Mouse (Mus musculus) erythroblast, adult 5-6 weeks (primary cell): Measurements from ENCODE around the gene Ppard. TPM values are rescaled to one million over a fixed set of nuclear protein-coding genes. Genes with fewer than 3 reads are reported as not detected.
"Not testable (repeated sequence)": the region's sequence is repeated elsewhere in the genome, so short reads cannot be mapped to it uniquely, and the experiment has no call there.

Experiments used
- ATAC-seq: replicated peaks from 2 replicates; pipeline ENCODE4 v1.8.0; 2016; ENCODE audit warnings: moderate number of reproducible peaks, mild to moderate bottlenecking, moderate TSS enrichment, inconsistent platforms; ENCODE audit not compliant: poor library complexity, low FRiP score, severe bottlenecking
- total RNA-seq, 2 experiments: library from RNA; stranded (forward) in 1 of 2; stranded (reverse) in 1 of 2; fragments of 150-400 nt in 1 of 2; fragments of 200-764, 138-1000 nt in 1 of 2; gene quantifications; 2 replicates each; pipeline versions ENCODE4 v1.2.3 to v1.2.4; 2015 to 2017; ENCODE audit warnings: low replicate concordance in 2 of 2

The Ppard gene
- total RNA-seq, 2 experiments from 2014 or later = 0.77 to 0.94 TPM

DNA sequence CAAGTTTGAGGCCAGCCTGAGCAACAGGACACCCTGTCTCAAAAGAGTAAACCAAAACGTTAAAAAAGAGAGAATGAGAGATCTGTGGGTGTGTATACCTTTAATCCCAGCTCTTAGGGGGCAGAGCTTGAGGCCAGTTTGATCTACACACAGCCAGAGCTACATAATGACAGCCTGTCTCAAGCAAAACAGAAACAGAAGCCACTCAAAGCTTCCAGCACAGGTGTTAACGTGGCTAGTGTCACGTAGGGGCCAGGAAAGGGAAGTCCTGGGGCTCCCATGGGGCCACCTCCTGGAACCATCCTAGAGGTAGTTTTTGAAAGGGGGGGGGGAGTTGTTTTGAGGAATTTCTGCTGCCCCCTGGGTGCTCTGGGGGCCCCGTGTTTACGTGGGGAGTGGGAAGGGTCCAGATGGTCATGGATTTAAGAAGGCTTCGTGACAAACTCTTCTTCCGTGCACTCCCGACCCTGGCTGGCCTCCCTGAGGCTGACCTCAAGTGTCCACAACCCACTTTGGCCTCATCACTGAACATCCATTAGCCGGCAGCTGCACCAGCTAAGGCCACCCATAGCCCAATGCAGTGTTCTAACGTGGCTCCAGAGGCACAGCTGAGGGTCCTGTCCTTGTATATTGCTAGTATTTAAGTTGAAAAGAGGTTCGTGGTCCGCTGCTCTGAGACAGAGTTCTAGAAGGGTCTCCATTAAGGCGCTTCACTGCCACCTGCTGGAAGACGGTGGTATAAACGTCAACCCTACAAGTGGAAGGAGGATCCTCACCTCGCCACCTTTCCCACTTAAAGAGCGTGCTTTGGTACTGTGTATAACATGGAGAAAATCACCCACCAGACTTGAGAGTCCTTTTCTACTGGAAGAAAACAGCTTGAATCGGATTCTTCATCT lies 76.0 kb downstream of the Ppard start:
- ATAC-seq = peak; percentile 44; the same call in 1 of the 2 replicates

DNA sequence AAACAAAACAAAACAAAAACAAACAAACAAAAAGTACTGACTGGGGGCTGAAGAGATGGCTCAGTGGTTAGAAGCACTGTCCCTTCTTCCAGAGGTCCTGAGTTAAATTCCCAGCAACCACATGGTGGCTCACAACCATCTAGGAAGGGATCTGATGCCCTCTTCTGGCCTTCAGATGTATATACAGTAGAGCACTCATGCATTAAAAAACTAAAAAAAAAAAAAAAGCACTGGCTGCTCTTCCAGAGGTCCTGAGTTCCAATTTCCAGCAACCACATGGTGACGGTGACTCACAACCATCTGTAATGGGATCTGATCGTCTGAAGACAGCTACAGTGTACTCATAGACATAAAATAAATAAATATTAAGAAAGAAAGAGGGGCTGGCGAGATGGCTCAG lies 78.3 kb downstream of the Ppard start:
- no peak for ATAC-seq

- ATAC-seq = no peak
These were observed 79.0 kb downstream of the Ppard start for GRCm38 (mm10) chr17:28311366-28312132.

DNA sequence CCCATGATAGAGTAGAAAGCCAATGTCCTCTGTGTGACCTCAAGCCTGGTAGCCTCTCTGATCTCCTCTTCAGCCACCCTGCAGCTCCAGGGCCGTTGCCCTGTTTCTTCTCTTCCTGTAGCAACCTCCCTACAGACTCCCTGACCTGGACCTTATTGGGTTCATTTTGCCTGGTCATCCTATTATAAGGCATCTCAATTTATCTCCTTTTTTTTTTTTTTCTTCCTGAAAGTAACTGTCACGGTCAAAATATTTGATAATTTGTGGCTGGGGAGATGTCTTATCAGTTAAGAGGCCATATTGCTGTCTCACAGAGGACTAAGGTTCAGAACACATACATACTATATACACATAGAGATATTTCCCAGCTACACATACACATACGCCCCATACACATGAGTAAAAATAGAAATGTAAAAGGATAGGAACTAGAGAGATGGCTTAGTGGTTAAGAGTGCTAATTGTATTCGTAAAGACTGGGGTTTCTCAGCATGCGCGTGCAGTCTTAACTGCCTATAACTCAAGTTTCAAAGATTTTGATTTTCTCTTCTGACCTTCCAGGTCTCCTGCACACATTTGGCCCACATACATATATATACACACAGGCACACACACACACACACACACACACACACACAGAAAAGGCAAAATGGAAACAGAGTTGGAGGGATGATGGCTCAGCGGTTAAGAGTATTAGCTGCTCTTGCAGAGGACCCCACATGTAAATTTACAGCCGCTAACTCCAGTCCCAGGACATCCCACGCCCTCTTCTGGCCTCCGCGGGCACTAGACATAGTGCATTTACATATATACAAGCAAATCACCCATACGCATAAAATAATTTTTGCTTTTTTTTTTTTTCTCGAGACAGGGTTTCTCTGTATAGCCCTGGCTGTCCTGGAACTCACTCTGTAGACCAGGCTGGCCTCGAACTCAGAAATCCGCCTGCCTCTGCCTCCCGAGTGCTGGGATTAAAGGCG lies 80.0 kb downstream of the Ppard start:
- peak; percentile 43; the same call in 1 of the 2 replicates for ATAC-seq

DNA sequence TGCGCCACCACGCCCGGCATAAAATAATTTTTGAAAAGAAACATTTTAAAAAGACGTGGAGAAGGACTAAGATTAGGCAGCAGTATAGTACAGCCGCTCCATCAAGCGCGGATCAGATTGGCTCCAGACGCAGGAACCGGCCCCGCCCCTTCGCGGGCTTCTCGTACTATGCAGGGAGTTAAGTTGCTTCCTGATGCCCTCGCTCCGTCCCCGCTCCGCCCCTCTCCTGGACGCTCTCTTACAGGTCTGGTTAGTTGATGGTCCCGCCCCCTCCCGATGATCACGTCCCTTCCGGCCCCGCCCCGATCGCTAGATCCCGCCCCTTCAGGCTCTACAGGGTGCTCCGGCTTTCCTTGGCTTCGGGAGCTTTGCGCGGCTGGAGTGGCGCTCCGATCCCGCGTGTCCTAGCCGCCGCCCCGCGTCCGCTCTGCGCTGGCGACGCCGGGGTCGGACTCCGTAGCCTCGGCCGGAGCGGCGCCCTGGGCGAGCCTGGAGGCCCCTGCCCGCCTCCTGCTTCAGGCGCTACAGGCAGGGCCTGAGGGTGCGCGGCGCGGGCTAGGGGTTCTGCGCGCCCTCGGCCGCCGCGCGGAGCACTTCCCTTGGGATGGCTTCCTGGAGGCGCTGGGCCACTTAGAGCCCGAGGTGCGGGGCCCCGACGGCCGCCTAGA lies 80.8 kb downstream of the Ppard start, which contains the start of gene Fance:
Gene Fance (plus strand): TSS at position 308 of the 668 bp plus-strand sequence.
- peak; percentile 96 for ATAC-seq

DNA sequence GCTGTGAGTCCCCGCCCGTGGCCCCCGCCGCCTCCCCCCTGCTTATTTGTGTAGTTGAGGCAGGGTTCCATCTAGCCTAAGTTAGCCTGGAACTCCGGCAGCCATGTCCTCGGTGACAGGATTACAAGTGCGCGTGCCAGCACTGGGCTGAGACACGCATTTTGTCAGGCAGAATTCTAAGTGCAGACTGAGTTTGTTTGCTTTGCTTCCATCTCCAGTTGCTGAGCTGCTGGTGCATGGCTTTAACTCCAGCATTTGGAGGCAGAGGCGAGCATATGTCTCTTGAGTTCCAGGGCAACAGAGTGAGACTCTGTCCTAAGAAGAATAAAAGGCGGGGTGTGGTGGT lies 81.4 kb downstream of the Ppard start:
- ATAC-seq = no peak

- no peak for ATAC-seq
These were observed 83.2 kb downstream of the Ppard start for GRCm38 (mm10) chr17:28315611-28316160.

GRCm38 (mm10) chr17:28316476-28316875 lies 84.0 kb downstream of the Ppard start:
- no peak for ATAC-seq

GRCm38 (mm10) chr17:28317091-28317490 lies 84.6 kb downstream of the Ppard start:
- no peak for ATAC-seq

DNA sequence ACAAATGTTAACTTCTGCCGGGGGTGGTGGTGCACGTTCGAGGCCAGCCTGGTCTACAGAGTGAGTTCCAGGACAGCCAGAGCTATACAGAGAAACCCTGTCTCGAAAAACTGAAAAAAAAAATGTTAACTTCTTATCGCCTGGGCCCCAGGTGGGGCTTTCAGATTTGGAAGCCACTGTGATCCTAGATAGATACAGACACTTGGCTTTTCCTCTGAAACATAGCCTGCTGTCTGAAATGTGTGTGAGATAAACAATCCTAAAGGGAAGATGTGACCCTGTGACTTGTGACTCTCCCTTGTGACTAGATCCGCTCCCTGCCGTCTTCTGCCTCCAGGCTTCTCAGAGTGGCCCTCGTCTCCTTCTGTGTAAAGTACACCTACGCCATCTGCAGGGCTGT lies 85.2 kb downstream of the Ppard start:
- no peak for ATAC-seq

DNA sequence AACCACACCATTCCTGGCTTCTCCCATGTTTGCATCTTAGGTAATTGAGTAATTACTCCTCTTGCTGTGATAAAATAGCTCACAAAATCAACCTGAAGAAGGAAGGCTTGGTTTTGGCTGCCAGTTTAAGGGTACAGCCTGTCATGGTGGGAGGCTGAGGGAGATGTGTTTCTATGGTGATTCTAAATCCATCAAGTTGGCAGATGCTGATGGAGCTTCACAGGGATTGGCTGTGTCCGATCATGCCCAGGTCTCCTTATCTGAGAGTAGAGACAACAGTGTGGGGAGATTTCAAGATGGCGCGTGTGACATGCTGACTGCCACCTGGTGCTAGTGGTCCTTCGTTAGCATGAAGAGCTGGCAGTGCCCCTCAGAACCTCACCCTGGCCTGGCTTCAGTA lies 89.2 kb downstream of the Ppard start:
- no peak for ATAC-seq

GRCm38 (mm10) chr17:28323786-28324185 lies 91.3 kb downstream of the Ppard start:
- no peak for ATAC-seq

DNA sequence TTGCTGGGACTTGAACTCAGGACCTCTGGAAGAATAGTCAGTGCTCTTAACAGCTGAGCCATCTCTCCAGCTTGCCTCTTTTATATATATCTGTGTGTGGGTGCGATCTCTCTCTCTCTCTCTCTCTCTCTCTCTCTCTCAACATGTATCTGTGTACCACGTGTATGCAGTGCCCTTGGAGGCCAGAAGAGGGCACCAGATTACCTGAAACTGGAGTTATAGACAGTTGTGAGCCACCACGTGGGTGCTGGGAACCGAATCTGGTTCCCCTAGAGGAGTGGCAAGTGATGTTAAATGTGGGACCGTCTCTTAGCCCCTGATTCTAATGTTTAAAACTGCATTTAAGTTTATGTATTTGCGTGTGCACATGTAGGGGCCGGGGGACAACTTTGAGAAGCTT lies 91.9 kb downstream of the Ppard start:
- ATAC-seq = not testable (repeated sequence)

DNA sequence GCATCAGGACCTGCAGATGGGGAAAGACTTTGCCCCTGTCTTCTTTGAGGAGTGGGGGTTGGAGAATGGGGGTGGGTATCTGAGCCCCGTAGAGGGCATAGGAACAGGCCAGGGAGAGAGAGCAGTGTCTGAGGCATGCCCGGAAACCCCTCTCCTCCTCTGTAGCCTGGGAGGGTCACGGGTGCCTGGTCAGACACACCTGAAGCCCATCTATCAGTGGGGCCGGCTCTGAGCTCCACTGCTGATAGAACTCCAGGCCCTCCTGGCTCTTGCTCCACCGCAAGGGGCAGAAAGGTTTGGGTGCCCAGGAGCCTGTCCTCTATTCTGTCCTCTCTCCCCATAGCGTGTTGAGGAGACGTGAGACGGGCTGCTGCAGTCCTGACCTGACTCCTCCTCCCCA lies 93.3 kb downstream of the Ppard start:
- ATAC-seq = no peak

GRCm38 (mm10) chr17:28326951-28327350 lies 94.5 kb downstream of the Ppard start:
- no peak for ATAC-seq

- no peak for ATAC-seq
These were observed 95.3 kb downstream of the Ppard start for GRCm38 (mm10) chr17:28327673-28328325.

GRCm38 (mm10) chr17:28328366-28328928 lies 95.9 kb downstream of the Ppard start, which contains the start of gene Rpl10a:
Gene Rpl10a (plus strand): TSS chr17:28328471.
- peak; percentile 93 for ATAC-seq

DNA sequence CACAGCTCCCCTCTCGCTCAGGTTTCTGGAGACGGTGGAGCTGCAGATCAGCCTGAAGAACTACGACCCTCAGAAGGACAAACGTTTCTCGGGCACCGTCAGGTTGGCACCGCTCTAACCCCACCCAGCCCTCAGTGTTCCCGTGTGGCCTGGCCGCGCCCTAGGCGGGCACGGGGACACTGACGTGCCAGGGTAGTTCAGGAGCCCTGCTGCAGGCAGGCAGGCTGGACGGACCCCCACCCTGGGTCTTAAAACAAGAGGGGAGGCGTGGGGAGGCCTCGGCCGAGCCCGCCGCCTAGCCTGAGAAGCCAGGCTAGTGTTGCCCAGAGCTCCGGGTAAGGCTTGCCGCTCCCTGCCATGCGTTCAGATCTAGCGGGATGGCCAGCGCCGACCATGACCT lies 96.4 kb downstream of the Ppard start:
- peak; percentile 62 for ATAC-seq
